Mouse (Mus musculus): ENCODE results near the gene C530008M17Rik.

Gene C530008M17Rik

DNA sequence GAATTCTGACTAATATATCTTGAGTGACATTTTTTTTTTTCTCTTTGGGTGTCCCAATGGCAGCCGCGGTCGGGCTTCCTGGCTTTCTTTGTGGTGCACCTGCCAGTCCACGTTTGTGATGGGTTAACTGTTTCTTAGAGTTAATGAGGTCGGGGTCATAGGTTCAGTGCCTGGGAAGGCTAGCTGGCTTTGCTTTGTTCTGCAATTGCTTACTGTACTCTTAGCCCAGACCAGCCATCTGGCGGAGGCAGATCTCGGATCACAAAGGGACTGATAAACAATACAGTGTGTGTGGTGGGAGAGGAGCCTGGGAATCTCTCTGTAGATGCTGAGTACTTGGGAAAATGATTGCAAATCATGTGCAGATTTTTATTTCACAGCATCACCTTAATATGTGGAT is 9.1 kb downstream of the C530008M17Rik start:
- in situ Hi-C loops (cut with MseI, MboI): no loop called here

GRCm38 (mm10) chr5:76666026-76666756 is 9.9 kb downstream of the C530008M17Rik start:
- in situ Hi-C loops (cut with MseI, MboI): no loop called here

- in situ Hi-C loops (cut with MseI, MboI): no loop called here
Measured at GRCm38 (mm10) chr5:76668118-76668517, 11.8 kb downstream of the C530008M17Rik start.

- in situ Hi-C loops (cut with MseI, MboI): no loop called here
Measured at GRCm38 (mm10) chr5:76668547-76668946, 12.2 kb downstream of the C530008M17Rik start.

GRCm38 (mm10) chr5:76670183-76670582 is 13.9 kb downstream of the C530008M17Rik start:
- in situ Hi-C loops (cut with MseI, MboI): no loop called here

DNA sequence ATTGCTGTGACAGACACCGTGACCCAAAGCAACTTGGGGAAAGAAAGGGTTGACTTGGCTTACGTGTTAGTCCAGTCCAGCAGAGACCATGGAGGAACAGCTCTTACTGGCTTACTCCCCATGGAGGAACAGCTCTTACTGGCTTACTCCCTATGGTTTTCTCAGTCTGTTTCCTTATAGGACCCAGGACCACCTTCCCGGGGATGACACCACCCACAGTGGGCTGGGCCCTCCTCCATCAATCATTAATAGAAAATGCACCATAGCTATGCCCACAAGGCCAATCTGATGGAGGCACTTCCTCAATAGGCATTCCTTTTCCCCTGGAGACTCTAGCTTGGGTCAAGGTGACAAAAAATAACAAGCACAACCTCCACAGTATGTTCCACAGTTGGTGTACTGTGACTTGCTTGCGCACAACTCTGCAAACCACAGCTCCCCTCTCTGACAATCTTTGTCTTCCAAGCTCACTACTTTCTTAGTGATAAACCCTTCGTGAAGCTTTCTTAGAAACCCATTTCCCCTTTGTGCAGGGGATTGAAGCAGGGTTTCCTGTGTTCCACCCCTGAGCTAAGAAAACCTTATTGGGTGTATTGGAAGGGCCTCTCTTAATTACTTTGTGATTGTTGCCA is 17.8 kb downstream of the C530008M17Rik start:
- in situ Hi-C loops (cut with MseI, MboI): no loop called here

DNA sequence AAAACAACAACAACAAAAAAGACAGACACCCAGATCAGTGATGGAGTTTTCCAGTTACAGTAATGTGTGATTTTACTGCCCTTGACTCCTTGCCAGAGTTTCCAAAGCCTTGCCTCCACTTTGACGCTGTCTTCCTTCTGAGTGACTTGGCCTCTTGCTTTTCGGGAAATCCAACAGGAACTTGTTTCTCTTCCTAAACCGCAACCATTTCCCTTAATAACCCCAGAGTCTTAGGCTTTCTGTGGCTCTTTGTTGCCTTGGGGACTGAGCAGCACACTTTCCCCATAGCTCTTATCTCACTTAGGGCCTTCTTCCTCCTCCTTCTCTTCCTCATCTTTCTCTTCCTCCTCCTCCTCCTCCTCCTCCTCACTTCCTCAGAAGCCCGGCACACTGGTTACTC is 19.1 kb downstream of the C530008M17Rik start:
- in situ Hi-C loops (cut with MseI, MboI): no loop called here

GRCm38 (mm10) chr5:76680959-76681358 is 24.6 kb downstream of the C530008M17Rik start:
- in situ Hi-C loops (cut with MseI, MboI): no loop called here

GRCm38 (mm10) chr5:76681895-76682656 is 25.8 kb downstream of the C530008M17Rik start:
- in situ Hi-C loops (cut with MseI, MboI): no loop called here

GRCm38 (mm10) chr5:76683455-76683854 is 27.1 kb downstream of the C530008M17Rik start:
- in situ Hi-C loops (cut with MseI, MboI): no loop called here

- in situ Hi-C loops (cut with MseI, MboI): no loop called here
Measured at GRCm38 (mm10) chr5:76684658-76685605, 28.6 kb downstream of the C530008M17Rik start.

GRCm38 (mm10) chr5:76687961-76688600 is 31.8 kb downstream of the C530008M17Rik start:
- in situ Hi-C loops (cut with MseI, MboI): no loop called here

DNA sequence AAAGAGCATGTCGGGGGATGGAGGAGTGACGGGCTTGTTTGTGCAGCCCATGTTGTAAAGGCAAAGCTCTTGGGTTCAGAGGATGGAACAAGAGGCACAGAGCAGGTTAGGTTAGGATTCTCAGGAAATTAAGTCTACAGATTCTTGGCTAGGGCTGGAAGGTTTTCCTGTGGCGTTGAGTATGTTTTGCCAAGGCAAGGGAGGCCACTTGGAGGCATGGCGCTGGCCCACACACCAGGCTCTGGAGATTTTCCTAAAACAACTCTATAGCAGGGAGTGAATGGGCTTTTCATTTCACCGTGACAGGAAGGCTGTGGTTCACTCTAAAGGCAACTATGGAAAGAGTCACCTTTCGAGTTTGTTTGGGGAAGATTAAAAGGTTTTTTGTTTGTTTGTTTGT is 32.3 kb downstream of the C530008M17Rik start:
- in situ Hi-C loops (cut with MseI, MboI): no loop called here

GRCm38 (mm10) chr5:76690177-76690593 is 33.9 kb downstream of the C530008M17Rik start:
- in situ Hi-C loops (cut with MseI, MboI): no loop called here

GRCm38 (mm10) chr5:76691251-76691650 is 34.9 kb downstream of the C530008M17Rik start:
- in situ Hi-C loops (cut with MseI, MboI): no loop called here

- in situ Hi-C loops (cut with MseI, MboI): no loop called here
Measured at GRCm38 (mm10) chr5:76691706-76692424, 35.6 kb downstream of the C530008M17Rik start.

DNA sequence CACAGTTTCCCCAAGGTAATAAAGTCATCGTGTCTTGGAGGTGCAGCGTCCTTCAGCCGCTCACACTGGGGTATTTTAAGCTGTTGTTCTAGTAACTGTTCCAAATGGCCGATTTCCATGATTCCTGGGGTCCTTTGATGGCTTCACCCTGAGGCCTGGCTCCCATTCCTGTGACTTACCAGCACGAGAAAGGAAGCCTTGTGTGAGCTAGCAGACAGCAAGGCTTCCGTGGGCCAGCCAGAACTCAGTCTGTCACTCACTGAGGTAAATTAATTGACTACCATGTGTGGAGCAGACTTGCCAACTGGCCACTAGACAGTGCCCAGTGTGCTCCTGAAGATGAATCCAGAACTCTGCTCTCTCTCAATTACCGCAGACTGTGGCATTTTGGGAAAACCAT is 41.2 kb downstream of the C530008M17Rik start:
- in situ Hi-C loops (cut with MseI, MboI): no loop called here

DNA sequence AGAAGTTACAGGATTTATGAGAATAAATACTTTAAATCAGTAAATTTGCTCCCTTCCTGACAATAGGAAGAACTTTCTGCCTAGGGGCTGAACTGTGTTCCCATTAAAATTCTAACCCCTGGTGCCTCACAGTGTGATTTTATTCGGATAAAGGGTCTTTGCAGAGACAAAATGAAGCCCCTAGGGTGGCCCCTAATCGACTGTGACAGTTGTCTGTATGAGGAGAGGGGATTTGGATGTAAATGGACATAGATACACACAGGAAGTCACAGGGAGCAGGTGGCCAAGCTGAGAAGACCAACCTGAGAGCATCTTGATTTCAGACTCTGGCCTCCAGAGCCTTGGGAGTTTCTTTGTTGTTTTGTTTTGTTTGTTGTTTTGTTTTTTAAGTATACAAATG is 41.9 kb downstream of the C530008M17Rik start:
- in situ Hi-C loops (cut with MseI, MboI): no loop called here

GRCm38 (mm10) chr5:76701127-76701853 is 45.0 kb downstream of the C530008M17Rik start:
- in situ Hi-C loops (cut with MseI, MboI): no loop called here

- in situ Hi-C loops (cut with MseI, MboI): no loop called here
Measured at GRCm38 (mm10) chr5:76702104-76702503, 45.8 kb downstream of the C530008M17Rik start.
